Mouse (Mus musculus) lung, embryonic 16.5 days (tissue): ENCODE measurements at regions not wholly inside any gene's neighbourhood (a gene's known extent, or its start where the extent isn't known, plus 50 kb on each side); places are given as distances from the start of the nearest gene placed in this dataset.

Experiments
- ATAC-seq: fragments of 200-750 bp; cut with Nextera tagmentation; 2 replicates; pipeline ENCODE4 v1.8.0; 2017; ENCODE audit warnings: low read depth, mild to moderate bottlenecking, moderate library complexity
- H3K27ac ChIP-seq: fragments of 300-500 bp; sonication (generic); 2 replicates; pipeline ENCODE4 v1.5.1; 2014; ENCODE audit warnings: mild to moderate bottlenecking, control low read depth, low read length
- H3K27me3 ChIP-seq: fragments of 300-500 bp; sonication (generic); 2 replicates; pipeline ENCODE4 v1.6.1; 2014; ENCODE audit warnings: low read depth, low read length, mixed read lengths; ENCODE audit not compliant: control insufficient read depth, insufficient read depth
- H3K36me3 ChIP-seq: fragments of 300-500 bp; sonication (generic); 2 replicates; pipeline ENCODE4 v1.6.1; 2014; ENCODE audit warnings: low read length; ENCODE audit not compliant: control insufficient read depth, insufficient read depth
- H3K4me1 ChIP-seq: fragments of 300-500 bp; sonication (generic); replicated peaks from 2 replicates; pipeline ENCODE4 v1.6.1; 2014; ENCODE audit warnings: low read length, mixed read lengths; ENCODE audit not compliant: control insufficient read depth, insufficient read depth
- H3K4me2 ChIP-seq: fragments of 300-500 bp; sonication (generic); 2 replicates; pipeline ENCODE4 v1.6.1; 2014; ENCODE audit warnings: low read depth, low read length, control low read depth
- H3K4me3 ChIP-seq: fragments of 300-500 bp; sonication (generic); 2 replicates; pipeline ENCODE4 v1.5.1; 2014; ENCODE audit warnings: mild to moderate bottlenecking, low read length, control low read depth
- H3K9ac ChIP-seq: fragments of 300-500 bp; sonication (generic); 2 replicates; pipeline ENCODE4 v1.6.1; 2014; ENCODE audit warnings: low read length, control low read depth
- H3K9me3 ChIP-seq: fragments of 300-500 bp; sonication (generic); 2 replicates; pipeline ENCODE4 v1.6.1; 2016; ENCODE audit warnings: low read length; ENCODE audit not compliant: control insufficient read depth
- WGBS: fragments of 180-500 bp; shearing (Covaris S2); extraction: QIAGEN DNeasy Blood & Tissue Kit; methylation state at CpG from one replicate; pipeline ENCODE4 v1.1.7; 2014; 5-methylcytosine and 5-hydroxymethylcytosine counted together

DNA sequence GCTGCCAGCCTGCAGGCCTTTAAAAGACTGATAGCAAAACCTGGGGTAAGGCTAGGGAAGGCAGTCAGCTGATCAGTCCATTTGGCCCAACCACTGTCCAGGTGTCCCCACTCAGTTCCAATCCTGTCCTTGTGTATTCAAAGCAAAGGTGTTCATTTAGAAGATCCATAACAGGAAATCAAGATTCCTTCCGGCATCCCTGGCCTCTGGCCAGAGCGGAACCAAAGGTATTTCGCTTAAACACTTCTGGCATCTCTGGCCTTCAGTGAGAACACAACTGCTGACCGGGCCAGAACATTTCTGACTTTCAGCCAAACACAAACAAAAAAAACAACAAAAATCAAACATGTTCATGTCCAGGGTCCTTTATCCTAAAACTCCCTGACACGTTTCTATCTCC lies 102.3 kb downstream of the Hsd17b3 start:
- Histone ChIP-seq H3K27me3 (no peaks in the 10 kb centered on the region), H3K4me3 (no peak overlapping the region), H3K4me2 (no peak overlapping the region), H3K4me1 (peaks cover 42% of the 10 kb centered on the region), H3K27ac (peak overlapping the region; percentile 78), H3K36me3 (no peaks in the 10 kb centered on the region), H3K9ac (no peak overlapping the region), H3K9me3 (no peaks in the 10 kb centered on the region)
- no peak for ATAC-seq
- 41% methylated on average over 5 of the region's 5 CpGs for WGBS

DNA sequence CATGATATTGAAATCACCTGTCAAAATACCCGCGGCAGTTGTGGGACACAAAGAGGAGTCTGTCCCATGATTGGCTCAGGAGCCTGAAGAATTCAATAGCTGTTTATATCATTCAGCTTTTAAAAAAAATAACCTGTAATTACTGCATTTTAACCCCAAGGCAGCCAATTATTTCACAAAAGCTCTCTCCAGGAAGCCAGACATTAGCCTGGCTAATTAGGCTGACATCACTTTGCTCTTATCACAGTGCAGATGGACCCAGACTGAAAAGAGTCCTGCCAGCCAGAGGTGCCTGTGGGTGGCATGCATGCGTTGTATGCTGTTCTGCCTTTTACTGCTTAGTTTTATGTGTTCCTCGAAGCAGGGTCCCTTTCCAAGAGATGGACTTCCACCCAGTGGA lies 103.4 kb downstream of the Hsd17b3 start:
- Histone ChIP-seq H3K27me3 (no peaks in the 10 kb centered on the region), H3K4me3 (no peak overlapping the region), H3K4me1 (peaks cover 42% of the 10 kb centered on the region), H3K27ac (peak overlapping the region; percentile 78), H3K9me3 (no peaks in the 10 kb centered on the region), H3K4me2 (no peak overlapping the region), H3K36me3 (no peaks in the 10 kb centered on the region), H3K9ac (no peak overlapping the region; the same call in 1 of the 2 replicates)
- 23% methylated on average over 4 of the region's 4 CpGs for WGBS
- ATAC-seq = peak; percentile 46

DNA sequence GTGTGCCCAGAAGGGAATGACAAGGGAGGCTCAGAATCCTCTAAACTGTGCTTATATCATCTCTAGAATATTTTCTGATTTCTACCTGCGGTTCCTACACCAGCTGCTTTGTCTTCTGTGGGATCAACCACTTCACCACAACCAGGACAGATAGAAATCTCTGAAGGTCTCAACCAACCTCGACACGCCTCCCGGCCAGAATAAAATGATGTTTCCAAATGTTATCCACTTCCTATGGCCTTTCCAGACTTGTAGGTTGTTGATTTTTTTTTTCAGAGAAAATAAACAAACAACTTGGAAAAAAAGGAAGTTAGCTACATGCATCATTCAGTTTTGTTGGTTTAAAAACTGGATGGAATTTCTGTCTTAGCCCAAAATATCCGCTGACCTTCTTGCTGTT lies 103.9 kb downstream of the Hsd17b3 start:
- 58% methylated on average over 5 of the region's 5 CpGs for WGBS
- H3K9me3 ChIP-seq = no peaks in the 10 kb centered on the region
- H3K27ac ChIP-seq = peak overlapping the region; percentile 78
- no peak overlapping the region for H3K4me3 ChIP-seq
- no peaks in the 10 kb centered on the region for H3K27me3 ChIP-seq
- H3K4me1 ChIP-seq = peaks cover 43% of the 10 kb centered on the region
- H3K9ac ChIP-seq = no peak overlapping the region
- 0 out of 2 replicates have a peak, but pooled peaks have one; percentile 0 for ATAC-seq
- no peaks in the 10 kb centered on the region for H3K36me3 ChIP-seq
- H3K4me2 ChIP-seq = no peak overlapping the region

DNA sequence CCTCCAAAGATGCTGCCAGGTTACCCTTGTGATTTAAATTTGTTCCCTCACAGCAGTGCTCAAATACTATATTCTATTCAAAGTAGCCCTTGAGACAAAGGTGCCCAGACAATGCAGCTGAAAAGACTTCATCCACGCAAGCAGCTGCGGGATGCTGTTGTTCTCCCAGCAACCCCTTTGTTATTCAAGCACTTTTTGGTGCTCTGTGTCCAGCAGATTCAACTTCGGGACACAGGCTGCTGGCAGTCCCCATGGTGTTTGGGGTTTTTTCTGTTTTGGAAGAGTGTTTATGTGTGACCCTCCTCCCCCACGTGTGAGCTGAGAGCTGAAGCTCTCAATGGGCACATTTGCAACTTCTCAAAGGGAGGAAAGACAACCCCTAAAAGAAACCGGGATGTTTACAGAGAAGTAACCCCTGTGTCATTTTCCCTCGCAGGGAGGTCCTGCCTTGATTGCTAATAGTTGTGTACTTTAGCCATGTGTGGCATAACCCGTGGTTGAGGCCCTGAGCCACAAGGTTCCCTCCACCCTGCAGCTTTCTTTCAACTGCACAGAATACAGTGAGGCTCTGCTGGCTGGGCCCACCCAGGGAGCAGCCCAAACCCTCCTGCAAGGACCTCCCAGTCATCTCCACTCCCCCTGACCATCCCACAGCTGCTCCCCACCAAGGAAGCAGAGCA lies 108.9 kb downstream of the Hsd17b3 start:
- Histone ChIP-seq H3K9me3 (no peaks in the 10 kb centered on the region), H3K9ac (no peak overlapping the region), H3K27ac (peak overlapping the region; percentile 83), H3K36me3 (no peaks in the 10 kb centered on the region), H3K4me3 (no peak overlapping the region), H3K27me3 (no peaks in the 10 kb centered on the region), H3K4me1 (peaks cover 19% of the 10 kb centered on the region), H3K4me2 (no peak overlapping the region)
- ATAC-seq = peak; percentile 95
- 22% methylated on average over 7 of the region's 7 CpGs for WGBS

DNA sequence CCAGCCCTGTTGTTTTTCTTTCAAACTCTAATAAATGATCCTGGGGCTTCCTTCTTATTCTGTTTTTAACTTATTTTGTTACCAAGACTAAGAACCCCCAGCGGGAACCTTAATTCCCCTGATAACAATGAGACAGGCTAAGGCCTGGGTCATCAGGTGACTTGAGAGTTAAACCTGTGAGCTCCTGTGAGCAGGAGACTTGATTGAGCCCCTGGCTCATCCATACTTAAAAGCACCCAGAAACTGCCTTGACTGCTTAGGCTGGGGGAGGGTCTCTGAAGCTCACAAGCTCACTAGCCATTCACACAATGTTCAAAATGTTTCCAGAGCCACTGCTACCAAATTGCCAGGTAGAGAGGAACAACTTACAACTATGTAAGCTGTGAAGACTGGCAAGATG lies 109.4 kb downstream of the Hsd17b3 start:
- Histone ChIP-seq H3K4me1 (peaks cover 14% of the 10 kb centered on the region), H3K9ac (peak overlapping the region; percentile 22; the same call in 1 of the 2 replicates), H3K4me2 (no peak overlapping the region), H3K27ac (peak overlapping the region; percentile 83), H3K9me3 (no peaks in the 10 kb centered on the region), H3K4me3 (no peak overlapping the region), H3K36me3 (no peaks in the 10 kb centered on the region), H3K27me3 (no peaks in the 10 kb centered on the region)
- ATAC-seq = no peak
- WGBS = 28% methylated on average over 1 of the region's 1 CpGs

DNA sequence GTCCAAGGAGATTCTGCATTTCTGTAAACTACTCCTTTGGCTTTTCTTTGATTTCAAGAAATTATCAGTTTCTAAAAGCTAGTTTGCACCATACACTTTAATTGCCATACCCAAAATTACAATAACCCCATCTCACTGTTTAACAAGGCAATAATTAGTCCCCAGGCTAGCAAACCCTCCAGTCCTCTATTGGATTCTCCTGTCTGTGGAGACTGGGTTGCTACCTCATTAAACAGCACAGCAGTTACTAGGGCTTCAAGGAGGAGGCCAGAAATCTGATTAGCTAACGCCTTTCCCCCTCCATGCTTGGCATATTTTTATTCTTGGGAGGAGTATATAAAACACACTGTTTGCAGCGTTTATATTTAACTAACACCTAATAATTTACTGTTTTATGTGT lies 119.1 kb downstream of the Hsd17b3 start:
- Histone ChIP-seq H3K4me2 (no peak overlapping the region), H3K36me3 (no peaks in the 10 kb centered on the region), H3K4me1 (no peaks in the 10 kb centered on the region), H3K27ac (no peak overlapping the region), H3K27me3 (no peaks in the 10 kb centered on the region), H3K4me3 (no peak overlapping the region), H3K9ac (no peak overlapping the region), H3K9me3 (no peaks in the 10 kb centered on the region)
- ATAC-seq = 0 out of 2 replicates have a peak, but pooled peaks have one; percentile 28
- WGBS = 48% methylated on average over 2 of the region's 2 CpGs

DNA sequence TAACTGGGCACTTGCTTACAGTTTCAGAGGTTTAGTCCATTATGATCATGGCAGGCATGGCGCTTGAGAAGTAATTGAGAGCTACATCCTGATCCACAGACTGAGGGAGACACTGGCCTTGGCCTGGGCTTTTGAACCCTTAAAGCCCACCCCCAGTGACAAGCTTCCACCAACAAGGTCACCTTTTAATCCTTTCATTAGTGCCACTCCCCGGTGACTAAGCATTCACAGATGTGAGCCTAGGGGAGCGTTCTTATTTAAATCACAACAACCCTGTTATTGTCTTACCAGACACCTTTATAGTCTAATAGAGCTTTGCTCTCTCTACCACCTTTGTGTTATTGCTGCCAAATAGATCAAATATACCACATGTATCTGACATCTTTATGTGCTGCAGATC lies 120.4 kb downstream of the Hsd17b3 start:
- ATAC-seq = no peak
- no peaks in the 10 kb centered on the region for H3K4me1 ChIP-seq
- no peak overlapping the region for H3K27ac ChIP-seq
- 81% methylated on average over 3 of the region's 3 CpGs for WGBS
- no peak overlapping the region for H3K4me3 ChIP-seq
- no peaks in the 10 kb centered on the region for H3K36me3 ChIP-seq
- H3K9me3 ChIP-seq = no peaks in the 10 kb centered on the region
- H3K4me2 ChIP-seq = no peak overlapping the region
- no peak overlapping the region for H3K9ac ChIP-seq
- no peaks in the 10 kb centered on the region for H3K27me3 ChIP-seq

DNA sequence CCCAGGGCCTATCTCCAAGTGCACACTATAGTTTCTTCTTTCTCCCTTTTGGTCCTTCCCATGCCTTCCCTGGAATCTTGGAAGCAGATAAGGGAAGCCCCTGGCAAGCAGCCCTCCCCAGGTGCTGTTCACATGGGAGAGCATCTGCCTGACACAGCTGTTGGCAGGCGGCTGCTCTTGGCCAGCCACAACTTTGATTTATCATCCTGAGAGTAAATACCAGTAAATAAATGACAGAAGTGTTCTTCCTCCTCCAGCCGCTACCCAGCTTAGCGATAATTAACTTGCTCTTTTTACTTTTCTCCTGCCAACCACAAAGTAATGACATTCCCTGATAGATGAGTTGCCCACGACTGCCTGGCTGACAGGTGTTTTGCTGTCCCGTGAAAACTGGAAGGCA lies 131.9 kb downstream of the Hsd17b3 start:
- no peak overlapping the region for H3K4me3 ChIP-seq
- H3K36me3 ChIP-seq = no peaks in the 10 kb centered on the region
- H3K9ac ChIP-seq = no peak overlapping the region
- no peaks in the 10 kb centered on the region for H3K4me1 ChIP-seq
- no peak for ATAC-seq
- 15% methylated on average over 5 of the region's 5 CpGs for WGBS
- H3K27me3 ChIP-seq = no peaks in the 10 kb centered on the region
- H3K9me3 ChIP-seq = peaks cover 6% of the 10 kb centered on the region
- H3K4me2 ChIP-seq = no peak overlapping the region
- no peak overlapping the region; the same call in 1 of the 2 replicates for H3K27ac ChIP-seq

DNA sequence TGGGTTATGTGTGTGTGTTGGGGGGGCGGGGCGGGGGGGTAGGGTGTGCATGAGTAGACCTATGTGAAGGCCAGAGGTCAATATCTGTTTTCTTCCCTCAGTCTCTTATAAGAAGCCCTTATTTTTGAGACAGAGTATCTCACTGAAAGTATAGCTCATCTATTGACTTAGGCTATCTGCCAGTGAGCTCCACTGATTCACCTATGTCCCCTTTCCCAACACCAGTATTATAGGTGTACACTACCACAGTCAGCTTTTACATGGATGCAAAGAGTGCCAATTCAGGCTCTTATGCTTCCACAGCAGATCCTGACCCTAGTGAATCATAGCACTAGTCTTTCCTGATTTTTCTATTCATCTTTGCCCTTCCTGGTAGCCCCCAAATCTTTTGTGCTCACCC lies 134.7 kb downstream of the Hsd17b3 start:
- Histone ChIP-seq H3K4me1 (0 out of 2 replicates have a peak, but pooled peaks cover 5% of the 10 kb centered on the region), H3K4me2 (no peak overlapping the region), H3K27ac (no peak overlapping the region), H3K9ac (no peak overlapping the region), H3K9me3 (peaks cover 4% of the 10 kb centered on the region), H3K36me3 (no peaks in the 10 kb centered on the region), H3K27me3 (no peaks in the 10 kb centered on the region), H3K4me3 (no peak overlapping the region)
- no peak for ATAC-seq
- 80% methylated on average over 2 of the region's 2 CpGs for WGBS
